Mouse (Mus musculus): ENCODE measurements around the gene Lzic. TPM values are rescaled to one million over a fixed set of nuclear protein-coding genes. Genes with fewer than 3 reads are reported as not detected.

The Lzic gene
- polyA plus RNA-seq, 1 experiment from 2014 or later: 47.3 TPM

DNA sequence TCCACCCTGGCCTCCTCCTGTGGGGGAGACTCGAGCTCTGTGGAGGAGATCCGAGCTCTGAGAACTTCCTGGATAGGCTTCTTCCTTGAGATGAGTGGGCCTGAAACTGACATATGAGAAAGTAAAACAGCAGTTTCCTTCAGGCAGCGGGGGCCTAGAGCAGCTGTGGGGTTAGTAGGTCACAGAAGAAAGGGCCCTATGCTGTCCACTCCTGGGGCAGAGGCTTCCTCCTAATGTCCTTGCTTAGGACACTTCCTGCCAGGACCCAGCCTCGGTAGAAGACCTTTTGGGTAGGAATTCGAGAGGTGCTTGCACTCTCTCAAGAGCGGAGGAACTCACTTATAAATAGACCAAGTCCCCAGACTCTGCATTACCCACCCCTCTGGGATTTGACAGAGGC lies 44.7 kb downstream of the Lzic start:
- no peak for ATAC-seq
- H3K9ac ChIP-seq (replicated peaks; ENCODE audit: low read depth, low read length): no peak overlapping the region
- no peak overlapping the region for H3K4me2 ChIP-seq (ENCODE audit: low read length)
- H3K4me1 ChIP-seq (replicated peaks; ENCODE audit: control insufficient read depth, insufficient read depth, low read length): peaks cover 6% of the 10 kb centered on the region; the same call in 1 of the 2 replicates
- H3K9me3 ChIP-seq (ENCODE audit: control insufficient read depth, low read length): no peaks in the 10 kb centered on the region
- no peaks in the 10 kb centered on the region for H3K36me3 ChIP-seq (ENCODE audit: control insufficient read depth, insufficient read depth)
- no peak overlapping the region for H3K4me3 ChIP-seq (replicated peaks; ENCODE audit: low read length)
- H3K27ac ChIP-seq (ENCODE audit: low read length): no peak overlapping the region
- 88% methylated on average over 6 of the region's 6 CpGs for WGBS
- no peaks in the 10 kb centered on the region for H3K27me3 ChIP-seq (replicated peaks; ENCODE audit: control insufficient read depth, insufficient read depth, low read length)

DNA sequence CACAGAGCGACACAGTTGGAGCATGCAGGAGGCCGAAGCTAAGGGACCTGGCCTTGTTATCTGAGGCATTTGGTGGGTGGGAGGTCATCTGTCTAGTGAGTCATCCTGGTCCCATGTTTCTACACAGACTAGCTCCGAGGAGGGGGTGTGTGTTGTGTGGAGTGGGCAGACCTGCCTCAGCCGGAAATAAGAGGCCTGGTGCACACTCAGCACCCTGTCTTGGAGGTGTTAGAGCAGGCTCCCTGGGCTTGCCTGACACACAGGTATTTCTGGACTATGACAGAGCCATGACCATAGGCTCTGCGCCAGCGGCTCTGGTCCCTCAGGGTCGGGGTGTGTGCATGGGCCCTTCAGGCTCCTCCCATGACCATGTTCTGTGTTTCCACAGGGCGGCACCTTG lies 54.4 kb downstream of the Lzic start:
- 90% methylated on average over 8 of the region's 8 CpGs for whole genome bisulfite sequencing
- Histone ChIP-seq H3K9me3 (ENCODE audit: control insufficient read depth, low read length) (no peaks in the 10 kb centered on the region), H3K27me3 (replicated peaks; ENCODE audit: control insufficient read depth, insufficient read depth, low read length) (no peaks in the 10 kb centered on the region), H3K27ac (ENCODE audit: low read length) (no peak overlapping the region), H3K4me1 (replicated peaks; ENCODE audit: control insufficient read depth, insufficient read depth, low read length) (0 out of 2 replicates have a peak, but pooled peaks cover 2% of the 10 kb centered on the region), H3K4me3 (replicated peaks; ENCODE audit: low read length) (no peak overlapping the region), H3K36me3 (ENCODE audit: control insufficient read depth, insufficient read depth) (no peaks in the 10 kb centered on the region), H3K9ac (replicated peaks; ENCODE audit: low read depth, low read length) (0 out of 2 replicates have a peak overlapping the region, but pooled peaks have one; percentile 9), H3K4me2 (ENCODE audit: low read length) (no peak overlapping the region)
- ATAC-seq: no peak

DNA sequence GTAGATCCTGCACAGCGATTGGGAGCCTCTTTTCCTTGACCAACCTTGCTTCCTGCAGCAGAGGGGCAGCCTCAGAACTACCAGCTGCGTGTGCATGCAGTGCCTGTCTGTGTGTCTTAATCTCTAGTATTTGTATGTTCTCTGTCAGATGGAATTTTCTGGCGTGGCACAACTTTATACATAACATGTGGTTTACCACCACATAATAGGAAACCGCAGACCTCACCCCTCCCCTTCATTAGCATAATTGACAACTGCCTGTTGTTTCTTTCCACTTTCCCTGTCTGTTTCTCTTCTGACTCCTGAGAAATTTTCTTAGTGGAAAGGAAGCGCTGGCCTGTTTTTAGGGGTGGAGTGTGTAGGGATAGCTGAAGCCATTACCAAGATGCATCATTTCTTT lies 56.9 kb downstream of the Lzic start:
- WGBS: 52% methylated on average over 5 of the region's 5 CpGs
- Histone ChIP-seq H3K36me3 (ENCODE audit: control insufficient read depth, insufficient read depth) (peaks cover 4% of the 10 kb centered on the region; the same call in 1 of the 2 replicates), H3K27ac (ENCODE audit: low read length) (no peak overlapping the region), H3K9me3 (ENCODE audit: control insufficient read depth, low read length) (no peaks in the 10 kb centered on the region), H3K4me2 (ENCODE audit: low read length) (no peak overlapping the region), H3K4me1 (replicated peaks; ENCODE audit: control insufficient read depth, insufficient read depth, low read length) (0 out of 2 replicates have a peak, but pooled peaks cover 2% of the 10 kb centered on the region), H3K27me3 (replicated peaks; ENCODE audit: control insufficient read depth, insufficient read depth, low read length) (no peaks in the 10 kb centered on the region), H3K9ac (replicated peaks; ENCODE audit: low read depth, low read length) (no peak overlapping the region), H3K4me3 (replicated peaks; ENCODE audit: low read length) (no peak overlapping the region)
- ATAC-seq: no peak

DNA sequence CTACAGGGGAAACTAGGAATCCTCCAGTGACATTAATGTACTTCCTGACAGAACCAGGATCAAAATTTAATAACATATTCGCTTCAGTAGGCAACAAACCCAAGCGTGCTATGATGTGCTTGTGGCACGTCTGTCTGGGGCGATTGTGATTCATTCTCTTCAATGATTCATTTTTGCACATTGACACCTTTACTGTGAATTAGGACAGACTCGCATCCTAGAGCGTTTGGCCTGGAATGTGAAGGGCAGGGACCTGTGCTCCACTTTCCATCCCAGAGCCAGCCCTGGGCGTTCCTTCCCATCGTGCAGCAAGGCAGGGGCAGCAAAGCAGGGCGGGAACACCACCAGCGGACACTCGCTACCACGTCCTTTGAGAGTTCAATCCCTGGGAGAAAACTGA lies 57.4 kb downstream of the Lzic start:
- no peak for ATAC-seq
- Histone ChIP-seq H3K9me3 (ENCODE audit: control insufficient read depth, low read length) (no peaks in the 10 kb centered on the region), H3K27me3 (replicated peaks; ENCODE audit: control insufficient read depth, insufficient read depth, low read length) (no peaks in the 10 kb centered on the region), H3K27ac (ENCODE audit: low read length) (no peak overlapping the region), H3K36me3 (ENCODE audit: control insufficient read depth, insufficient read depth) (peaks cover 4% of the 10 kb centered on the region; the same call in 1 of the 2 replicates), H3K4me3 (replicated peaks; ENCODE audit: low read length) (no peak overlapping the region), H3K4me1 (replicated peaks; ENCODE audit: control insufficient read depth, insufficient read depth, low read length) (0 out of 2 replicates have a peak, but pooled peaks cover 2% of the 10 kb centered on the region), H3K9ac (replicated peaks; ENCODE audit: low read depth, low read length) (no peak overlapping the region), H3K4me2 (ENCODE audit: low read length) (no peak overlapping the region)
- 75% methylated on average over 12 of the region's 12 CpGs for WGBS

DNA sequence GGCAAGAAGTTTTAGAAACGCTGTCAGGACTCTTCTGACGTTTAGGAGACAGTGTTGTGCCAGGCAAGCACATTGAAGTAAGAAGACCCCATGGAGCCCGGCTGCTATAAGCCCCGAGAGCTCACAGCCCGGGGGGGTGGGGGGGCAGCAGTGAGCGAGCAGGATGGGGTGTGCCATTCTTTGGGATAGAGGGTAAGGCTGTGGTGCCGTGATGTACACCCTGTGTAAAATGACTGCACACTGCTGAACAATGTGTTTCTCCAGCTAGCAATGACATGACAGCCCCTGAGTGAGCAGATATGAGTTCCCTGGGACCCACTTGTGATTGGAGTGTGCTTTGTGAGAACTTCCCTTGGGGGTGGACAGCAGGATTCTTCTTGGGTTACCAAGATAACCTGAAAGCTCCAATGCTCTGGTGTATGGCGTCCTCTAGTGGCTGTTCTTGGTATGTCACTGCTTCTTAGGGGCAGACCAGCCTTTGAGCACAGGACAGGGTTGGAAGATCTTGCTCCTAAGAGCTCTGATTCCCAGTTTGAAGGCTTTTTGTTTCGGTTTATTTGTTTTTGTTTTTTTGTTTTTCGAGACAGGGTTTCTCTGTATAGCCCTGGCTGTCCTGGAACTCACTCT lies 58.0 kb downstream of the Lzic start:
- H3K27me3 ChIP-seq (replicated peaks; ENCODE audit: control insufficient read depth, insufficient read depth, low read length): no peaks in the 10 kb centered on the region
- no peak overlapping the region for H3K9ac ChIP-seq (replicated peaks; ENCODE audit: low read depth, low read length)
- no peak overlapping the region for H3K4me2 ChIP-seq (ENCODE audit: low read length)
- 36% methylated on average over 10 of the region's 10 CpGs for WGBS
- peaks cover 4% of the 10 kb centered on the region; the same call in 1 of the 2 replicates for H3K36me3 ChIP-seq (ENCODE audit: control insufficient read depth, insufficient read depth)
- 0 out of 2 replicates have a peak, but pooled peaks cover 2% of the 10 kb centered on the region for H3K4me1 ChIP-seq (replicated peaks; ENCODE audit: control insufficient read depth, insufficient read depth, low read length)
- no peak overlapping the region for H3K4me3 ChIP-seq (replicated peaks; ENCODE audit: low read length)
- H3K9me3 ChIP-seq (ENCODE audit: control insufficient read depth, low read length): no peaks in the 10 kb centered on the region
- ATAC-seq: peak; percentile 52
- no peak overlapping the region for H3K27ac ChIP-seq (ENCODE audit: low read length)

DNA sequence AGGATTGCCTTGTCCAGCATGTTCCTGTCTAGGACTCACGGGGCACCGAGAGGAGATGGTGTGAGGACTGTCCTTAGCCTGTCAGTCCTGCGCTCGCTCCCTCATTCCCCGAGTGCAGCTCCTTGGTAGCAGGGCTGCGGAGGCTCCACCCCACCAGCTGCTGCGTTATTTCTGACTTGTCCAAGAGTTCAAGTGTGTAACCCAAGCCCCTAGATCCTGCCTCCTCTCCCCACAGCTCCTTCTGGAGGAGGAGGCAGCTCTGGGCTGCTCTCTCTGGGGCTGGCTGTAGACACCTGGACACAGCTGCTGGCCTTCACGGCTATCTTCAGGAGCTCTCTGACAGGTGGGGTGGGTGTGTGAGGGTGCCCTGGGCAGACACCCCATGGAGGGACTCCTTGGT lies 59.9 kb downstream of the Lzic start:
- H3K27ac ChIP-seq (ENCODE audit: low read length): no peak overlapping the region
- H3K4me1 ChIP-seq (replicated peaks; ENCODE audit: control insufficient read depth, insufficient read depth, low read length): 0 out of 2 replicates have a peak, but pooled peaks cover 2% of the 10 kb centered on the region
- no peak for ATAC-seq
- no peak overlapping the region for H3K9ac ChIP-seq (replicated peaks; ENCODE audit: low read depth, low read length)
- WGBS: 87% methylated on average over 8 of the region's 8 CpGs
- H3K27me3 ChIP-seq (replicated peaks; ENCODE audit: control insufficient read depth, insufficient read depth, low read length): no peaks in the 10 kb centered on the region
- H3K4me3 ChIP-seq (replicated peaks; ENCODE audit: low read length): no peak overlapping the region
- no peaks in the 10 kb centered on the region for H3K9me3 ChIP-seq (ENCODE audit: control insufficient read depth, low read length)
- H3K36me3 ChIP-seq (ENCODE audit: control insufficient read depth, insufficient read depth): peaks cover 4% of the 10 kb centered on the region; the same call in 1 of the 2 replicates
- no peak overlapping the region for H3K4me2 ChIP-seq (ENCODE audit: low read length)

Small RNA genes lying within 50 kb of the gene (microRNA-seq; reads per million reads assigned to microRNA genes)
- gene Mir5616: 0.83 reads per million

Other genes with a start within 250 kb of the Lzic start
- 125 and 131 TPM in 2 replicates for gene Kif1b, start 177.5 kb upstream of the Lzic start, polyA plus RNA-seq (2015; fragmentation: Nextera tagmentation; extraction: Ambion mirVana)
- gene Ube4b, start 58.5 kb upstream of the Lzic start, polyA plus RNA-seq (2015; fragmentation: Nextera tagmentation; extraction: Ambion mirVana): 59.8 and 60.7 TPM in 2 replicates
- gene Rbp7, start 30.3 kb upstream of the Lzic start, polyA plus RNA-seq (2015; fragmentation: Nextera tagmentation; extraction: Ambion mirVana): not detected in 2 replicates
- gene Tmem274, start 7.9 kb upstream of the Lzic start, polyA plus RNA-seq (2015; fragmentation: Nextera tagmentation; extraction: Ambion mirVana): 0.57 TPM in 1 of 2 replicates, not detected in the other
- gene Nmnat1, start within 50 bp of the Lzic start, polyA plus RNA-seq (2015; fragmentation: Nextera tagmentation; extraction: Ambion mirVana): 10.9 and 11.1 TPM in 2 replicates
- 94.1 and 105 TPM in 2 replicates for gene Ctnnbip1, start 33.0 kb downstream of the Lzic start, polyA plus RNA-seq (2015; fragmentation: Nextera tagmentation; extraction: Ambion mirVana)
- 65.3 and 81.8 TPM in 2 replicates for gene Clstn1, start 101.2 kb downstream of the Lzic start, polyA plus RNA-seq (2015; fragmentation: Nextera tagmentation; extraction: Ambion mirVana)
- 19.5 and 21.0 TPM in 2 replicates for gene Pik3cd, start 217.3 kb downstream of the Lzic start, polyA plus RNA-seq (2015; fragmentation: Nextera tagmentation; extraction: Ambion mirVana)